Mouse (Mus musculus) WW6 (cell line): ENCODE results near the gene Igf1r.

Experiments used
- DNase-seq: peaks from one replicate; pipeline ENCODE4 v3.0.0-alpha.2; 2013; ENCODE audit warnings: low read depth, low spot score

Igf1r gene

GRCm38 (mm10) chr7:68006496-68006895 is 53.9 kb downstream of the Igf1r start:
- DNase-seq: no peak

- no peak for DNase-seq
These were observed 57.0 kb downstream of the Igf1r start for GRCm38 (mm10) chr7:68009635-68010034.

- DNase-seq: no peak
These were observed 57.5 kb downstream of the Igf1r start for GRCm38 (mm10) chr7:68010168-68010567.

GRCm38 (mm10) chr7:68010802-68011201 is 58.2 kb downstream of the Igf1r start:
- no peak for DNase-seq

- no peak for DNase-seq
These were observed 58.9 kb downstream of the Igf1r start for GRCm38 (mm10) chr7:68011385-68012122.

- no peak for DNase-seq
These were observed 59.5 kb downstream of the Igf1r start for GRCm38 (mm10) chr7:68012123-68012474.

- peak; percentile 13 for DNase-seq
These were observed 61.9 kb downstream of the Igf1r start for GRCm38 (mm10) chr7:68014495-68014894.

- no peak for DNase-seq
These were observed 62.8 kb downstream of the Igf1r start for GRCm38 (mm10) chr7:68015404-68015803.

- no peak for DNase-seq
These were observed 65.4 kb downstream of the Igf1r start for GRCm38 (mm10) chr7:68018038-68018437.

GRCm38 (mm10) chr7:68020556-68020955 is 67.9 kb downstream of the Igf1r start:
- DNase-seq: no peak

GRCm38 (mm10) chr7:68021741-68022140 is 69.1 kb downstream of the Igf1r start:
- DNase-seq: no peak

GRCm38 (mm10) chr7:68022188-68022587 is 69.6 kb downstream of the Igf1r start:
- no peak for DNase-seq

GRCm38 (mm10) chr7:68023882-68024281 is 71.3 kb downstream of the Igf1r start:
- no peak for DNase-seq

- no peak for DNase-seq
These were observed 72.0 kb downstream of the Igf1r start for GRCm38 (mm10) chr7:68024625-68025024.

GRCm38 (mm10) chr7:68025396-68025795 is 72.8 kb downstream of the Igf1r start:
- no peak for DNase-seq

- no peak for DNase-seq
These were observed 73.4 kb downstream of the Igf1r start for GRCm38 (mm10) chr7:68026076-68026475.

GRCm38 (mm10) chr7:68028167-68028566 is 75.5 kb downstream of the Igf1r start:
- DNase-seq: no peak

- DNase-seq: no peak
These were observed 78.2 kb downstream of the Igf1r start for GRCm38 (mm10) chr7:68030846-68031245.

- DNase-seq: no peak
These were observed 83.9 kb downstream of the Igf1r start for GRCm38 (mm10) chr7:68036527-68036926.

GRCm38 (mm10) chr7:68038846-68039245 is 86.2 kb downstream of the Igf1r start:
- DNase-seq: no peak

- no peak for DNase-seq
These were observed 86.9 kb downstream of the Igf1r start for GRCm38 (mm10) chr7:68039550-68039949.

- DNase-seq: no peak
These were observed 92.0 kb downstream of the Igf1r start for GRCm38 (mm10) chr7:68044621-68045020.

- DNase-seq: no peak
These were observed 94.5 kb downstream of the Igf1r start for GRCm38 (mm10) chr7:68047152-68047551.

GRCm38 (mm10) chr7:68048532-68048931 is 95.9 kb downstream of the Igf1r start:
- DNase-seq: no peak
